Mouse (Mus musculus): ENCODE measurements around the gene Per1.

Per1 gene

GRCm38 (mm10) chr11:69116843-69117242 is 21.8 kb downstream of the Per1 start:
- no peak for DNase-seq (ENCODE audit: low read depth)

DNA sequence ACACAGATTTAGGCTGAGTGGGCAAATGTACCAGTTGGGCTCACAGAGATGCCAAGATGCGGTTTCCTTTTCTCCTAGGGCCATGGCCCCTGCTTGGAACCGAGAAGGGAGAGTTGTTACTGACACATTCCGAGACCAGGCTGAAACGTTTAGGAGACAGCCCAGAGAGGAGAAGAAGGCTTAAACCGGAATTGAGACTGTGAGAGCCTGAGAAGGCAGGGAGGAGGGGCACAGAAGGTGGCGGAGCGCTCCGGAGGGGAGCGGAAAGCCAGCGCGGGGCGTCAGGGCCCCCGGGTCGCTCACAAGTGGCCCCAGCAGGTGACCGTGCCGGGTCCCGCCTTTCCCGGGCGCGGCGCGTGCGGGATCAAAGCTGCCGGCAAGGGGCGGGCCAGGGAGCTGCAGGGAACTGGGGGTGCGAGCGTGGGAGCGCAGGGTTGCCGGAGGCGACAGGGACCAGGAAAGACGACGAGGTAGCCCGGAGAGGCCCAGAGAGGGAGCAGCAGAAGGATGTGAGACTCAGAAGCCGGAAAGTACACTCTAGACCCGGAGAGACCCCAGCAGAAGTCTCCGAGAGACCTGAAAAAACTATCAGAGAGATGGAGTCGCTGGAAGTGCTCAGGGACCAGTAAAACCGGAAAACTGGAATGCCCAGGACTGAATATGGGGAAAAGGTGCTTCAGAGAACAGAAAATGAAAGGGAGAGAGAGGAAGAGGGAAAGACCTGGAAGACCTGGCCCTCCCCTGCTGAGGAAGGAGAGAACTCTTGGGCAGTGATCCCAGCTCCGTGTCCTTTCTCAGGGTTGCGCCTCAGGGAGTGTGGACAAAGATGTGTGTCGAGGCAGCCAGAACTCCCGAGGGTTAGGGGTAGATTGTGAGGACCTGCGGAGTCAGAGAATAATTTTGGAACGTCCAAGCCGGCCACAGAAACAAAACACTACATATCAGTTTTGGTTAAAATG is 23.0 kb downstream of the Per1 start:
- DNase-seq (ENCODE audit: low read depth) = no peak

- DNase-seq (ENCODE audit: low read depth) = peak; percentile 76
These were observed 23.7 kb downstream of the Per1 start for GRCm38 (mm10) chr11:69118765-69119164.

DNA sequence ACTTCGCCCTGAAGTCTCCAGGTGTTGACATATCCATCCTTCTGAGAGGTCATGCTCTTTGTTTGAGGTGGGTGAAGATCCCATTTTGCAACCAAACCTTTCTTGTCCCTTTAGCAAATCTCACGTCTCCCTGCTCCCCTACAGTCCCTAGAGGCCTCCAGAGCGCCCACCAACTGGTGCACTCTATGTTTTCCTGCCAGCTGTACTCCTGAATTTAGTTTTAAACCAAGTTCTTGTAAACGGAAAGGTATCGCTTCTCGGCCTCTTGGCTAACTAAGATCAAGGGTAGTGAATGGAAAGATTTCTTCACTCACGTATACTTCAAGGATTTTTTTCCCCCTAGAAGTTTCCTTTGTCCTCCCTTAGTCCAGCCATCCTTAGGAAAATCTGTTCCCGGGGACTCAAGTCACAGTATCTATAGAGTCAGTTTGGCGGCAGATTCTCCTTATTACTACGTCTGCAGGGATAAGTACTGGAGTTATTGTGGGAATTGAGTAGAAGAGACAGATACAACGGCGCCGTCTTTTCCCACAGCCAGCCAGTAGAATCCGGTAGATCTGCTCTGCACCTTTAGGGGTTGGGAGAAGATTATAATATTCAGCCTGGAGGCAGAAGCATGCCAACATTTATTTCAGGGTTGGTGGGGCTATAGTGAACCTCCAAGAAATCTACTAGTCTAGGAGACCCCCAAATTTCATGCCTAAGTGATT is 24.6 kb downstream of the Per1 start:
- DNase-seq (ENCODE audit: low read depth) = no peak

GRCm38 (mm10) chr11:69120221-69121000 is 25.4 kb downstream of the Per1 start, which contains the start of gene Hes7:
Hes7 (plus strand) TSS chr11:69120404.
- no peak for DNase-seq (ENCODE audit: low read depth)

- no peak for DNase-seq (ENCODE audit: low read depth)
These were observed 26.2 kb downstream of the Per1 start for GRCm38 (mm10) chr11:69121001-69121740.

- DNase-seq (ENCODE audit: low read depth) = no peak
These were observed 26.8 kb downstream of the Per1 start for GRCm38 (mm10) chr11:69121741-69122335.

DNA sequence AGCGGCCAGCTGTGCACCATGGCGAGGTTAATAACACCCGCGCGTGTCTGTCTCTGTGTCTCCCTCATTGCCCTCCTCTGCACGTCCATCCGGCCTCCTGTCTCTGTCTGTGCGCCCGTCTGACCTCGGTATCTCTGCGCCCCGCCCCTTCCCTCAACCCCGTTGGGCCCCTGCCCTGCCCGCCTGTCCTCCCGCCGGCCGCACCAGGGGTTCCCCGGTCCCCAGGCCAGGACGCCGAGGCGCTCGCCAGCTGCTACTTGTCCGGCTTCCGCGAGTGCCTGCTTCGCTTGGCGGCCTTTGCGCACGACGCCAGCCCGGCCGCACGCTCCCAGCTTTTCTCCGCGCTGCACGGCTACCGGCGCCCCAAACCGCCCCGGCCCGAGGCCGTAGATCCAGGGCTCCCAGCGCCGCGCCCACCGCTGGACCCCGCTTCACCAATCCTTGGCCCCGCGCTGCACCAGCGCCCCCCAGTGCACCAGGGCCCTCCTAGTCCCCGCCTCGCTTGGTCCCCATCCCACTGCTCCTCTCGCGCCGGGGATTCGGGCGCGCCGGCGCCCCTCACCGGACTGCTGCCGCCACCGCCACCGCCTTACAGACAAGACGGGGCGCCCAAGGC is 27.4 kb downstream of the Per1 start, which contains the start of gene 9130213A22Rik:
Gene 9130213A22Rik (minus strand): TSS at position 254 of the 616 bp plus-strand sequence.
- peak; percentile 79 for DNase-seq (ENCODE audit: low read depth)

- peak; percentile 90 for DNase-seq (ENCODE audit: low read depth)
These were observed 28.2 kb downstream of the Per1 start for GRCm38 (mm10) chr11:69123056-69123692.

DNA sequence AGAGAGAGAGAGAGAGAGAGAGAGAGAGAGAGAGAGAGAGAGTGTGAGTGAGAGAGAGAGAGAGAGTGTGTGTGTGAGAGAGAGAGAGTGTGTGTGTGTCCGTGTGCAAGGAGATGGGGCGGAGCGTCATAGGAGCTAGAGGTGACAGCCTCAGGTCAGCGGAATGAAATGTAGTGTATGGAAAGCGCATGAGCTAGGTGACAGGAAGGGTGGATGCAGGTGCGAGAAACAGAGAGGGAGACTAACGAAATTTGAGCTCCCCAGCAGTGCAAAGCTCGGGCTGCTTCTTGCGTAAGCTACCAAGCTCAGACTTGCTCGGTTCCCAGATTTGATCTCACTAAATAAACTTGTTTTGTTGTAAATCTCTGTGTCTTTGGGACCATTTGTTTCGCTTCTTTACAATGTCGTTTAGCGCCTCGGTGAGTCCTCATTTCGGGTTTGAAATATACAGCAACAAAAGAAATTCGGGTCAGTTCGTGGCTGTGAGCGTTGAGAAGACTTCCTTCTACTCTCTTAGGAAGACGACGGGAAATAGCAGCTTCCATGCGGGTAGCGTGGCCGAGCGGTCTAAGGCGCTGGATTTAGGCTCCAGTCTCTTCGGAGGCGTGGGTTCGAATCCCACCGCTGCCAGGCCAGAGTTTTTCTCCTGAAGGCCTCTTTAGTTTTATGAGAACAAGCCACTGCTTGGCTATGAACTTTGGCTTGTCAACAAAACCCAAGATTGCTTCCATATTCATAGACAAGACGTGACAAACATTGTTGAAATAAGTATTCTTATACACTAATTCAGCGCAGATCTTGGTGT is 28.9 kb downstream of the Per1 start:
- peak; percentile 84 for DNase-seq (ENCODE audit: low read depth)

- DNase-seq (ENCODE audit: low read depth) = peak; percentile 76
These were observed 29.5 kb downstream of the Per1 start for GRCm38 (mm10) chr11:69124498-69124847.

GRCm38 (mm10) chr11:69125041-69125851 is 30.2 kb downstream of the Per1 start:
- DNase-seq (ENCODE audit: low read depth) = peak; percentile 88

GRCm38 (mm10) chr11:69125852-69125918 is 30.7 kb downstream of the Per1 start, which contains the start of gene Aloxe3:
Aloxe3 (plus strand) TSS chr11:69125896.
- no peak for DNase-seq (ENCODE audit: low read depth)

DNA sequence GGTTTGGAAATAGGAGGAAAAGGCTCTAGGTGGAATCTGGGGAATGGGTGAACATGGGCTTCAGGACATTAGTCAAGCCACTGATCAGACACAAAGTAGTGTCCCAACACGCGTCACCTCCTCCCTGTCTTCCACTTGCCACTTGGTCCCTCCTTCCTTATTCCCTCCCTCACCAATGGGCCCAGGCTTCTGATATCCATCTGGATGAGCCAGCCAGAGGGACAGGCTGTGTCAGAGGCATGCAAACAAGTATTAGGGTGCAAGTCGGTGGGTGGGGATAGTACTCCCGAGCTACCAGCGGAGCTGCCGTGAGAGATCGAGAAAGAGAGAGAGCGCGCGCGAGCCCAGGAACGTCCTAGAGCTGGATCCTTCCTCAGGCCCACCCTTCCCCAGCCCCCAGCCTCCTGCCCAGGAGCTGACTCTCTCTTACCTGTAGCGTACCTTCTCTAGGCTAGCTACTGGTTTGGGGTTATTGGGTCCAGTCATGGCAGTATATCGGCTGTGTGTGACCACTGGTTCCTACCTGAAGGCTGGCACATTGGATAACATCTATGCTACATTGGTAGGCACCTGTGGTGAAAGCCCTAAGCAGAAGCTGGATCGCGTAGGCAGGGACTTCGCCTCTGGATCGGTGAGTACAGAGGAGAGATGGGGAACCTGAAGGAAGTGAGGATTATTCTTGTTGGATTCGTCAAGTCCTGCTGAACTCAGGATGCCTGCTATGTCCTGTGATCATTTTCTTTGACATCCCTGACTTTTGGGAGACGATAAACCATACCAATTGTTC is 31.1 kb downstream of the Per1 start:
- DNase-seq (ENCODE audit: low read depth) = no peak

DNA sequence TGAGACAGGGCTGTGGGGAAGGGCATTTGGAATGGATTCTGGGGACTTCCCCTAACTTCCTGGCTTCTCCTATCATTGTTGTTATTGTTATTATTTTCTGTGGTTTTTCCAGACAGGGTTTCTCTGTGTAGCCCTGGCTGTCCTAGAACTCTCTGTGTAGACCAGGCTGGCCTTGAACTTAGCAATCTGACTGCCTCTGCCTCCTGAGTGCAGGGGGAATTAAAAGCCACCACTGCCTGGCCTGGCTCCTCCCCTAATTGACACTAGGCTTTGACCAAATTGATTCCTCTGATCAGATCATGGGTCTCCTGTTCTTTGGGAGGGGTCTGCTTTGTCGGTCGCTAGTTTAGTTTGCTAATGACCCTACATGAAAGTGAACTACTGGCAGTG is 31.7 kb downstream of the Per1 start:
- no peak for DNase-seq (ENCODE audit: low read depth)

GRCm38 (mm10) chr11:69128426-69129122 is 33.6 kb downstream of the Per1 start:
- no peak for DNase-seq (ENCODE audit: low read depth)

DNA sequence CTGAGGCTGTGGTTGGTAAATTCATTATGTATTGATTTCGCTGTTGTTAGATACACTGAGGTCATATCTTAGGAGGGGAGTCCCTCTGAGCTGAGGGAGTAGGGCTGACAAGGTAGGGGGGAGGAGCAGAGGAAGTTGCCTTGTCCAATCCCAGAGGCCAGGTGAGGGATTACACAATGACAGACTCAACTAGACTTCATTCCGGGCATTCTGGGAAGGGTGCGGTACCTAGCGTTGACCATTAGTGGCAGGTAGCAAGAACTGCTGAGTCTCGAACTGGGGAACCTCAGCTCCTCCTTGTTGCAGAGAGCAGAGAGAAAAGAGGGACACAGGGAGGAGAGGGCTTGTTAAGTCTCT is 38.5 kb downstream of the Per1 start:
- DNase-seq (ENCODE audit: low read depth) = no peak
